Mouse (Mus musculus) hindbrain, postnatal 0 days (tissue): ENCODE measurements around the gene Ncan. TPM values are rescaled to one million over a fixed set of nuclear protein-coding genes. Genes with fewer than 3 reads are reported as not detected.

ENCODE experiments used
- ATAC-seq: fragments of 200-750 bp; cut with Nextera tagmentation; 2 replicates; pipeline ENCODE4 v1.8.0; 2017; ENCODE audit warnings: mild to moderate bottlenecking, moderate TSS enrichment, moderate library complexity
- DNase-seq: peaks from one replicate; pipeline ENCODE4 v3.0.0-alpha.2; 2015; ENCODE audit warnings: low spot score
- H3K27ac ChIP-seq: fragments of 300-500 bp; sonication (generic); 2 replicates; pipeline ENCODE4 v1.5.1; 2014; ENCODE audit warnings: mild to moderate bottlenecking
- H3K27me3 ChIP-seq: fragments of 300-500 bp; sonication (generic); 2 replicates; pipeline ENCODE4 v1.6.1; 2014; ENCODE audit warnings: low read length, mixed read lengths; ENCODE audit not compliant: insufficient read depth
- H3K36me3 ChIP-seq: fragments of 300-500 bp; sonication (generic); 2 replicates; pipeline ENCODE4 v1.6.1; 2014; ENCODE audit warnings: low read length, mixed read lengths; ENCODE audit not compliant: insufficient read depth
- H3K4me1 ChIP-seq: fragments of 300-500 bp; sonication (generic); 2 replicates; pipeline ENCODE4 v1.6.1; 2014; ENCODE audit warnings: antibody characterized with exemption, low read length, mixed read lengths; ENCODE audit not compliant: insufficient read depth
- H3K4me2 ChIP-seq: fragments of 300-500 bp; sonication (generic); 2 replicates; pipeline ENCODE4 v1.6.1; 2014; ENCODE audit warnings: low read depth, mild to moderate bottlenecking, low read length, moderate library complexity, mixed read lengths
- H3K4me3 ChIP-seq: fragments of 300-500 bp; sonication (generic); 2 replicates; pipeline ENCODE4 v1.5.1; 2014; ENCODE audit warnings: low read length
- H3K9ac ChIP-seq: fragments of 300-500 bp; sonication (generic); replicated peaks from 2 replicates; pipeline ENCODE4 v1.6.1; 2014; ENCODE audit warnings: mild to moderate bottlenecking, low read length, moderate library complexity, mixed read lengths
- H3K9me3 ChIP-seq: fragments of 300-500 bp; sonication (generic); 2 replicates; pipeline ENCODE4 v1.6.1; 2016; ENCODE audit warnings: low read length, mixed read lengths
- CTCF ChIP-seq: IDR thresholded peaks from 2 replicates; pipeline ENCODE4 v1.5.1; 2016; ENCODE audit warnings: antibody characterized with exemption, control low read depth, low read depth
- WGBS: fragments of 180-500 bp; shearing (Covaris S2); extraction: QIAGEN DNeasy Blood & Tissue Kit; methylation state at CpG from one replicate; pipeline ENCODE4 v1.1.7; 2014; 5-methylcytosine and 5-hydroxymethylcytosine counted together
- polyA plus RNA-seq: library from polyadenylated mRNA; unstranded; fragments of >200 nt; fragmentation: Nextera tagmentation; extraction: Ambion mirVana; gene quantifications from 2 replicates; pipeline ENCODE4 v1.2.1, GENCODE M21; 2015
- total RNA-seq: library from RNA; depleted of rRNA; stranded (reverse); fragments of >200 nt; gene quantifications from 2 replicates; pipeline ENCODE4 v1.2.3, GENCODE M21; 2014; rRNA removed

The Ncan gene
- total RNA-seq (429 and 473 TPM in 2 replicates), polyA plus RNA-seq (155 and 183 TPM in 2 replicates)

DNA sequence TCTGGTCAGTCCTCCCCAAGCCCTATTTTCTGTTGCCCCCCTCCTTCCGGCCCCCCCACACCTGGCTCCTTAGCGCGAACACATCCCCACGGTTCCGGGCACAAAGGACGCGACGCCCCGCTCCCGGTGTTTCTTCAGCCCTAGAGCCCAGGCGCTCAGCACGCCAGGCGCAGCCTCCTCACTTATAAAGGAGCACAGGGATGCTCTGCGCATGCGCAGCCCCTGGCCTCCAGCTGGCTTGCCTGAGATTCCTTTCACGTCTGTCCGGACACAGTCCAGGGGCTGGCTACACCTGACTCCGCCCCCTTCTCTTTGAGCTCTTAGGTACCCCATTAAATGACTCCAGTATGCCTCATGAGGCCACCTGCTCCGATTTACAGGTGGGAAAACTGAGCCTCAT is at the start of gene Ncan:
TSS of gene Ncan (minus strand) at position 207 of the 400 bp plus-strand sequence.
- ATAC-seq (peak; percentile 66), DNase-seq (peak; percentile 95)
- Histone ChIP-seq H3K9me3 (no peaks in the 10 kb centered on the region), H3K27ac (peak within 1 kb of the TSS; percentile 93), H3K4me2 (peak within 1 kb of the TSS; percentile 84), H3K4me1 (peaks cover 7% of the 10 kb centered on the region; the same call in 1 of the 2 replicates), H3K36me3 (no peaks in the 10 kb centered on the region; the same call in 1 of the 2 replicates), H3K4me3 (peak within 1 kb of the TSS; percentile 65), H3K27me3 (no peaks in the 10 kb centered on the region), H3K9ac (peak within 1 kb of the TSS; percentile 71)
- WGBS: under 1% methylated on average over 19 of the region's 19 CpGs
- no peak for TF ChIP-seq CTCF

- no peak overlapping the region for H3K4me2 ChIP-seq
- H3K27me3 ChIP-seq: no peaks in the 10 kb centered on the region; the same call in 1 of the 2 replicates
- ATAC-seq (no peak), DNase-seq (no peak)
- no peak for TF ChIP-seq CTCF
- no peak overlapping the region for H3K27ac ChIP-seq
- H3K9me3 ChIP-seq: no peaks in the 10 kb centered on the region
- peaks cover 17% of the 10 kb centered on the region for H3K4me1 ChIP-seq
- no peak overlapping the region for H3K4me3 ChIP-seq
- no peak overlapping the region for H3K9ac ChIP-seq
- WGBS: 86% methylated on average over 3 of the region's 3 CpGs
- H3K36me3 ChIP-seq: no peaks in the 10 kb centered on the region
Measured at GRCm38 (mm10) chr8:70170116-70170515, 49.4 kb upstream of the Ncan start.

DNA sequence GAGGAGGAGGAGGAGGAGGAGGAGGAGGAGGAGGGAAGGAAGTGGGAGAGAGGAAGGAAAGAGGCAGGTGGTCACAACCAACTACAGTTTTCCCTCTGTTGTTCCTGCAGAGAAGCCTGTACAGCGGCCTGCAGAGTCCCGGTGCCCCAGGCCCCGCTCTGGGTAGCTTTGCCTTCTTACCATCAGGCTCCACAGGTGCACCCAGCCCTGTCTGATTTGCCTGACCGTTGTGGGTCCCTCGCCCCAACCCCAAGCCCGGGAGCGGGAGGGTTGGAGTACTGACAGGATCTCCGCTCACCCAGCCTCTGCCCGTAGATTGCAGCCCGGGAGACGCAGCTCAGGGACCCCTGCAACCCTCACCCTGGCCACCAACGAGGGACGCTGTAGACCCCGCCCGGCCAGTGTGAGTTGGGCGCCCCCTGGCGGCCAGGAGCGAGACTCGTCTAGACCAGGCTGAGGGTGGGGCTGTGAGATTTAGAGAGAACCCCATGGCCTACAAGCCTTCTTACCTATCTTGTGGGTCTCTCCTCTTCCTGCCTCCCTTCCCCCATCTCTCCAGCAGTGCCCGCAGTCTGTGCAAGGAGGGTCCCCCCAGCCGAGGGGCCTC is 45.9 kb upstream of the Ncan start:
- ATAC-seq: peak; percentile 88
- H3K4me3 ChIP-seq: peak overlapping the region; percentile 25
- H3K4me2 ChIP-seq: peak overlapping the region; percentile 56
- no peak overlapping the region for H3K9ac ChIP-seq
- no peaks in the 10 kb centered on the region; the same call in 1 of the 2 replicates for H3K27me3 ChIP-seq
- peak; percentile 98 for TF ChIP-seq CTCF
- H3K36me3 ChIP-seq: no peaks in the 10 kb centered on the region
- 4% methylated on average over 21 of the region's 21 CpGs for WGBS
- H3K27ac ChIP-seq: no peak overlapping the region
- no peaks in the 10 kb centered on the region for H3K9me3 ChIP-seq
- DNase-seq: peak; percentile 85
- peaks cover 7% of the 10 kb centered on the region; the same call in 1 of the 2 replicates for H3K4me1 ChIP-seq

DNA sequence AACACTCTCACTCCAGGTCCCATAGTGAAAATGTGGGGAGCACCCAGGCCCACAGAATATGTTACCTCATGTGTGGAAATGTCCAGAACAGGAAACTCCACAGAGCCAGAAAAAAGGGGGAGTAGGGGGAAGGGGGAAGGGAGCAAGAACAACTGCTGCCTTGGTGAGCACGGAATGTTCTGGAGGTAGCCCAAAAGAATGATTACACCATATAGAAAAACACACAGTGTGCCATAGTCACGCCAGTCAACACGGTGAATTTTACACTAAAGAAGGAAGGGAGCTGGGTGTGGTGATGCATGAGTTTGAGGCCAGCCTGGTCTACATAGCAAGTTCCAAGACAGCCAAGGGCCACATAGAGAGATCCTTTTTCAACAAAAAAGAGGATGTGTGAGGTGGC is 42.6 kb upstream of the Ncan start:
- H3K27ac ChIP-seq: no peak overlapping the region
- DNase-seq (no peak), ATAC-seq (no peak)
- H3K36me3 ChIP-seq: no peaks in the 10 kb centered on the region
- no peak overlapping the region for H3K9ac ChIP-seq
- H3K27me3 ChIP-seq: no peaks in the 10 kb centered on the region; the same call in 1 of the 2 replicates
- 91% methylated on average over 3 of the region's 3 CpGs for whole genome bisulfite sequencing
- H3K4me3 ChIP-seq: no peak overlapping the region
- H3K4me1 ChIP-seq: peaks cover 6% of the 10 kb centered on the region; the same call in 1 of the 2 replicates
- no peak for TF ChIP-seq CTCF
- H3K9me3 ChIP-seq: no peaks in the 10 kb centered on the region
- H3K4me2 ChIP-seq: no peak overlapping the region

GRCm38 (mm10) chr8:70160015-70160414 is 39.3 kb upstream of the Ncan start:
- H3K4me1 ChIP-seq: no peaks in the 10 kb centered on the region
- H3K27me3 ChIP-seq: no peaks in the 10 kb centered on the region
- no peak overlapping the region for H3K4me2 ChIP-seq
- H3K9ac ChIP-seq: no peak overlapping the region
- H3K36me3 ChIP-seq: no peaks in the 10 kb centered on the region
- no peak overlapping the region for H3K4me3 ChIP-seq
- no peak for TF ChIP-seq CTCF
- 64% methylated on average over 13 of the region's 13 CpGs for WGBS
- H3K27ac ChIP-seq: no peak overlapping the region
- no peak for ATAC-seq
- no peaks in the 10 kb centered on the region for H3K9me3 ChIP-seq
- DNase-seq: no peak

- no peak for DNase-seq
- Histone ChIP-seq H3K36me3 (no peaks in the 10 kb centered on the region), H3K9me3 (no peaks in the 10 kb centered on the region), H3K4me3 (no peak overlapping the region), H3K4me2 (peak overlapping the region; percentile 80; the same call in 1 of the 2 replicates), H3K27me3 (no peaks in the 10 kb centered on the region), H3K4me1 (no peaks in the 10 kb centered on the region), H3K9ac (no peak overlapping the region), H3K27ac (no peak overlapping the region)
- no peak for ATAC-seq
- no peak for TF ChIP-seq CTCF
- whole genome bisulfite sequencing: 87% methylated on average over 4 of the region's 4 CpGs
Measured at GRCm38 (mm10) chr8:70159211-70159610, 38.5 kb upstream of the Ncan start.
